Mouse (Mus musculus) MEL (cell line): ENCODE results near the gene Acvr2b.

ENCODE experiments used
- CTCF ChIP-seq, 3 experiments: IDR thresholded peaks in 2 of 3; conservative IDR thresholded peaks in 1 of 3; 2 replicates each; pipeline ENCODE4 v1.5.1; 2011 to 2012; ENCODE audit warnings: low read length in 3 of 3, low read depth in 2 of 3, mild to moderate bottlenecking in 2 of 3, improper control_type of control experiment in 1 of 3, inconsistent platforms in 1 of 3, mixed read lengths in 1 of 3, moderate library complexity in 1 of 3; ENCODE audit not compliant: control insufficient read depth in 1 of 3, insufficient read depth in 1 of 3, poor library complexity in 1 of 3, severe bottlenecking in 1 of 3
- GABPA ChIP-seq: IDR thresholded peaks from 2 replicates; pipeline ENCODE4 v1.6.1; 2012; ENCODE audit warnings: low read depth, mild to moderate bottlenecking, inconsistent platforms, low read length, improper control_type of control experiment, moderate library complexity
- POLR2AphosphoS2 ChIP-seq: IDR thresholded peaks from 2 replicates; pipeline ENCODE4 v1.6.1; 2011; ENCODE audit warnings: low read length, improper control_type of control experiment
- RAD21 ChIP-seq: IDR thresholded peaks from 2 replicates; pipeline ENCODE4 v1.6.1; 2011; ENCODE audit warnings: mild to moderate bottlenecking, low read depth, low read length, improper control_type of control experiment
- TAL1 ChIP-seq: IDR thresholded peaks from 2 replicates; pipeline ENCODE4 v1.6.1; 2012; ENCODE audit warnings: mild to moderate bottlenecking, inconsistent platforms, low read length, moderate library complexity, mixed read lengths
- ZKSCAN1 ChIP-seq: IDR thresholded peaks from 2 replicates; pipeline ENCODE4 v1.6.1; 2012; ENCODE audit warnings: low read depth, mild to moderate bottlenecking, inconsistent platforms, low read length, improper control_type of control experiment, moderate library complexity
- ZNF384 ChIP-seq: IDR thresholded peaks from 2 replicates; pipeline ENCODE4 v1.6.1; 2012; ENCODE audit warnings: low read depth, mild to moderate bottlenecking, inconsistent platforms, low read length, improper control_type of control experiment

DNA sequence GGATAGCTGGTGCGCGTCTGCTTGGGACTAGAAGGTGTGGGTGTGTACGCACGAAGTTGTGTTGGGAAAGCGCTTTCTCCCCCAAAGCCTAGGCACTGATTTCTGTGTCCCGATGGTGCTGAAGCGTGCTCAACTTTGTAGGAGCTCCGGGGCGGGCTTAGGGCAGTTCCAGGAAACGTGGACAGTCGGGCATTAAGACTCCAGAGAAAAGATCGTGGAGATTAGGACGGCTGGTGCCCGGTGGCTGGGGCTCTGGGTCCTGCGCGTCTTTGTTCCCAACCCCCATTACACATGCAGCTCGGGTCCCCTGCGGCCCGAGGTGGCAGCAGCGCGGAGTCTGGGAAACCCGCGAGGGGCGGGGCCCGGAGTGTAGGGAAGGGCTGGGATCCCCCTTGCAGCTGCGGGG lies 1.3 kb downstream of the Acvr2b start:
- TF ChIP-seq TAL1 (no peak), CTCF (IDR thresholded peaks at IDR 0.05 in 2 of 3, conservative IDR thresholded peaks at IDR 0.05 in 1 of 3; ENCODE audit: control insufficient read depth in 1 of 3, insufficient read depth in 1 of 3, low read depth in 2 of 3, low read length in 3 of 3, poor library complexity in 1 of 3, severe bottlenecking in 1 of 3) (no peak), GABPA (no peak), ZKSCAN1 (no peak), POLR2AphosphoS2 (no peak), RAD21 (no peak), ZNF384 (no peak)
